Mouse (Mus musculus): ENCODE measurements around the gene Smg5.

DNA sequence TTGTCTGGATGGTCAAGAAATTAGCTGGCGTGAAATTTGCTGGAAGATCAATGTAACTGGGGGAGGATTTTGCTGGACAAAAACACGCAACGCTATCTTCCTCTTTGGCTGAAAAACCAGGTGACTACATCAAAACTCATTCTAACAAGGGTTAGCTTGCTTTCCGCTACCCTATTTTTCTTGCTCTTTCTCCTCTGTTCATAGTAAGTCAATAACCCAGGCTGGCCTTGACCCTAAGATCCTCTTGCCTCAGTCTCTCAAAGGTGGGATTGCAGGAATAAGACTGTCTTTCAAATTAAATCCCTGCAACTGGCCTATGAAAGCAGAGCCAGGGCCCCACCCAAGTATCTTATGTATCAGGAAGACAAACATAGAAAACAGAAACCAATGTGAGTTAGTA lies 49.0 kb upstream of the Smg5 start, which contains the start of gene Gm38392:
- no peak for TF ChIP-seq CTCF (IDR thresholded peaks at IDR 0.05; ENCODE audit: low read depth, low read length)
- TF ChIP-seq POLR2A (IDR thresholded peaks at IDR 0.05; ENCODE audit: extremely low read depth, insufficient read depth, low read length): no peak
